Mouse (Mus musculus) heart, adult 2 months (tissue): ENCODE data around the gene Anp32e. TPM values are rescaled to one million over a fixed set of nuclear protein-coding genes. Genes with fewer than 3 reads are reported as not detected.

ENCODE experiments used
- DNase-seq, 2 experiments: peaks; one replicate each; pipeline ENCODE4 v3.0.0; 2021
- H3K27ac ChIP-seq: fragments of 200-600 bp; 2 replicates; pipeline ENCODE4 v1.8.1; 2022
- H3K27me3 ChIP-seq: fragments of 200-500 bp; 2 replicates; pipeline ENCODE4 v1.6.1; 2012; ENCODE audit warnings: mild to moderate bottlenecking, low read length, inconsistent platforms, mixed read lengths; ENCODE audit not compliant: control insufficient read depth, insufficient read depth
- H3K36me3 ChIP-seq: fragments of 200-500 bp; 2 replicates; pipeline ENCODE4 v1.6.1; 2012; ENCODE audit warnings: low read length, inconsistent platforms; ENCODE audit not compliant: control insufficient read depth, insufficient read depth
- H3K4me1 ChIP-seq: fragments of 200-500 bp; 2 replicates; pipeline ENCODE4 v1.6.1; 2011; ENCODE audit warnings: low read length; ENCODE audit not compliant: control insufficient read depth, insufficient read depth
- H3K4me3 ChIP-seq: fragments of 200-600 bp; 2 replicates; pipeline ENCODE4 v1.8.1; 2022
- H3K79me2 ChIP-seq: fragments of 200-500 bp; replicated peaks from 2 replicates; pipeline ENCODE4 v1.6.1; 2012; ENCODE audit warnings: mild to moderate bottlenecking, inconsistent platforms, low read length, moderate library complexity, mixed read lengths; ENCODE audit not compliant: control insufficient read depth, insufficient read depth
- H3K9ac ChIP-seq: fragments of 200-500 bp; 2 replicates; pipeline ENCODE4 v1.6.1; 2012; ENCODE audit warnings: low read depth, mild to moderate bottlenecking, control low read depth, inconsistent platforms, low read length, mixed read lengths
- CTCF ChIP-seq: fragments of 200-600 bp; IDR thresholded peaks from 2 replicates; pipeline ENCODE4 v1.8.1; 2022; ENCODE audit warnings: antibody characterized with exemption, mild to moderate bottlenecking, moderate library complexity
- EP300 ChIP-seq: fragments of 200-500 bp; IDR thresholded peaks from 2 replicates; pipeline ENCODE4 v1.6.1; 2011; ENCODE audit warnings: low read depth, low read length, control low read depth; ENCODE audit not compliant: insufficient read depth
- POLR2A ChIP-seq: fragments of 200-500 bp; IDR thresholded peaks from 2 replicates; pipeline ENCODE4 v1.6.1; 2011; ENCODE audit warnings: mild to moderate bottlenecking, low read depth, low read length, control low read depth; ENCODE audit not compliant: insufficient read depth
- WGBS: fragments of 180-500 bp; shearing (Covaris S2); methylation state at CpG from one replicate; pipeline ENCODE4 v1.1.7; 2018; 5-methylcytosine and 5-hydroxymethylcytosine counted together
- intact Hi-C: fragments of 180-260 bp; cut with DNase I; formaldehyde crosslinking; loops from one replicate; pipeline ENCODE4 v1.15.1; 2025
- polyA plus RNA-seq: library from polyadenylated mRNA; depleted of rRNA; stranded (reverse); fragments of >200 nt; gene quantifications from 2 replicates; pipeline ENCODE4 v1.2.3, GENCODE M21; 2012
- total RNA-seq, 2 experiments: library from RNA; stranded (reverse); gene quantifications; 2 replicates each; pipeline ENCODE4 v1.2.3; 2021

Gene Anp32e
- total and polyA plus RNA-seq, 3 experiments: 15.5 to 90.9 (median 83.0) TPM

DNA sequence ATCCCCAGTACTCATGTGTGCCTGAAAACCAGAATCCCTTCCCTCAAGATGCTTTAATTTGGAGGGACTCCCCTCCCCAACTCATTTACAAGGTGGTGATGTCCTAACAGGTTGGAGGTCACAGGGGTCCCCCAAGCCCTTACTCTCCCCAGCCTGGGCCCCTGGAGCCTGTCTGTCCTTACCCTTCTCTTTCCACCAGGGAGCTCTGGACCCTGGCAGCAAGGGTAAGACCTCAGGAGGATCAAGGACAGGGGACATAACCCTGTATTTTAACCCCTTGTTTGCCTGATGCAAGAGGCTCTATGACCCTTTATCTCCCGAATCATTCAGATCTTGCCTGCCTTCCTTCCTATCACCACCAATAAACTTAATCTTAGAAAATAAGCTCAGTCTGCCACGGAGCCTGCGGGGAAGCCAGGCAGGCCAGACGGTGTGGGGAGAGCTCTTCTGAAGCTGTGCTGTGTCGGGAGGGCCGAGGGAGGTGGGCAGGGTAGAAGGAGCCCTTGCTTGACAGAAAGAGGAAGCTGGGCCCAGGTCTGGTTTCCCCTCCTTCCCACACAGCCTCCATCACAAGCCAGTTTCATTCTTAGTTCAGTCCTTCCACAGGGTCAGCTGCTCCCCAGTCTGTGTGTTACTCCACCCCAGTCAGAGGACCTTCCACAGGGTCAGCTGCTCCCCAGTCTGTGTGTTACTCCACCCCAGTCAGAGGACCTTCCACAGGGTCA lies 58.5 kb downstream of the Anp32e start:
- Histone ChIP-seq H3K36me3 (peaks cover 12% of the 10 kb centered on the region), H3K9ac (no peak overlapping the region), H3K4me1 (peaks cover 30% of the 10 kb centered on the region), H3K27ac (peak overlapping the region; percentile 64), H3K27me3 (no peaks in the 10 kb centered on the region), H3K79me2 (no peaks in the 10 kb centered on the region), H3K4me3 (no peak overlapping the region)
- peak in 1 of 2 experiments; percentile 59 for DNase-seq
- 58% methylated on average over 6 of the region's 6 CpGs for WGBS
- TF ChIP-seq EP300 (no peak), CTCF (0 out of 2 replicates have a peak, but pooled peaks have one; percentile 0), POLR2A (0 out of 2 replicates have a peak, but pooled peaks have one; percentile 9)
- intact Hi-C loops: no loop called here

DNA sequence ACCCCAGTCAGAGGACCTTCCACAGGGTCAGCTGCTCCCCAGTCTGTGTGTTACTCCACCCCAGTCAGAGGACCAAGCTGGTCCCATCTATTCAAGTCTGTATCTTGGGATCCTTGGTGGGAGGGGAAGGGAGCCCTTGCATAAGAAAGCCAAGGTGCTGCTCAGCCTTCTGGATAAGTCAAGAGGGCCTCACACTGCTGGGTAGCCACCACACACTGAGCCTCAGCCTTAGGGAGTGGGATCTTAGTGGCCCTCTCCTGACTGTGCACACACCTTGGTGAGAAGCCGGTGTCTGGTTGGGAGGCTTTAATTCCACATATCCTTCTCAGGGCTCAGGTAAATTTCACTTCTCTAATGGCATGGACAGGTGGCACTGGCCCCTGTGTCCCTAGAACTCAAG lies 59.1 kb downstream of the Anp32e start:
- no peak for TF ChIP-seq POLR2A
- no peak for TF ChIP-seq CTCF
- TF ChIP-seq EP300: no peak
- Histone ChIP-seq H3K9ac (no peak overlapping the region), H3K79me2 (no peaks in the 10 kb centered on the region), H3K4me3 (no peak overlapping the region), H3K27ac (no peak overlapping the region), H3K36me3 (peaks cover 12% of the 10 kb centered on the region), H3K4me1 (peaks cover 32% of the 10 kb centered on the region), H3K27me3 (no peaks in the 10 kb centered on the region)
- intact Hi-C loops: no loop called here
- DNase-seq: no peak
- WGBS: 95% methylated on average over 1 of the region's 1 CpGs

GRCm38 (mm10) chr3:95988969-95989368 lies 59.9 kb downstream of the Anp32e start:
- Histone ChIP-seq H3K36me3 (peaks cover 12% of the 10 kb centered on the region), H3K9ac (peak overlapping the region; percentile 18), H3K4me1 (peaks cover 37% of the 10 kb centered on the region), H3K27me3 (no peaks in the 10 kb centered on the region), H3K79me2 (no peaks in the 10 kb centered on the region), H3K4me3 (no peak overlapping the region), H3K27ac (peak overlapping the region; percentile 13; the same call in 1 of the 2 replicates)
- 19% methylated on average over 10 of the region's 10 CpGs for WGBS
- DNase-seq: no peak
- intact Hi-C loops: no loop called here
- no peak for TF ChIP-seq POLR2A
- no peak for TF ChIP-seq CTCF
- TF ChIP-seq EP300: no peak

DNA sequence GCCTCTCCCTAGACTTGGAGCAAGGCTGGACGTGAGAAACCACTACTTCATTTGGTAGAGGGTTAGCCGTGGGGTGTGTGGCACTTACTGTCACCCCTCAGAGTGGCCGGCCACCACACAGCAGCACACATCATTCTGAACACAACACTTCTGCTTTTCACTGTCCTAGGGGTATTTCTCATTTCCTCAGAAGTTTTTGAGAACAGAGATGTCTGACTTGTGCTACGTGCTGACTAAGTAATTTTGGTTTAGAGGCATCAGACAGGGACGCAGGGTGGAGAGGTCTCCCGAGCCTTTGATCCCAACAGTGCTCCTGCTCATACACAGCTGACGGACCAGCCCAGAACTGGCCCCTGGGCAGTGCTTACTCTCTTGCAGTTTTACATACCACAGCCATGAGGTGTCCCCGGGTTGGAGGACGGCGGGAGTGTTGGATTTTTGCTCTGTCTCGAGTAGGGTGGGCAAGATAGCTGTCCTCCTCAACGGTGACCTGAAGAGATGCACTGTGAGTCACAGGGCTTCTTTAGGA lies 61.4 kb downstream of the Anp32e start:
- 62% methylated on average over 12 of the region's 12 CpGs for WGBS
- no peak overlapping the region for H3K4me3 ChIP-seq
- no peak for TF ChIP-seq CTCF
- TF ChIP-seq POLR2A: 0 out of 2 replicates have a peak, but pooled peaks have one; percentile 17
- H3K27ac ChIP-seq: peak overlapping the region; percentile 56
- H3K27me3 ChIP-seq: no peaks in the 10 kb centered on the region
- H3K79me2 ChIP-seq: no peaks in the 10 kb centered on the region
- intact Hi-C loops: loop anchor here (10.0 kb wide), 1 partner anchor 564 kb away; the partner anchor contains the start of gene Txnip
- peak in 1 of 2 experiments; percentile 42 for DNase-seq
- H3K9ac ChIP-seq: no peak overlapping the region
- peaks cover 12% of the 10 kb centered on the region for H3K36me3 ChIP-seq
- H3K4me1 ChIP-seq: peaks cover 32% of the 10 kb centered on the region

DNA sequence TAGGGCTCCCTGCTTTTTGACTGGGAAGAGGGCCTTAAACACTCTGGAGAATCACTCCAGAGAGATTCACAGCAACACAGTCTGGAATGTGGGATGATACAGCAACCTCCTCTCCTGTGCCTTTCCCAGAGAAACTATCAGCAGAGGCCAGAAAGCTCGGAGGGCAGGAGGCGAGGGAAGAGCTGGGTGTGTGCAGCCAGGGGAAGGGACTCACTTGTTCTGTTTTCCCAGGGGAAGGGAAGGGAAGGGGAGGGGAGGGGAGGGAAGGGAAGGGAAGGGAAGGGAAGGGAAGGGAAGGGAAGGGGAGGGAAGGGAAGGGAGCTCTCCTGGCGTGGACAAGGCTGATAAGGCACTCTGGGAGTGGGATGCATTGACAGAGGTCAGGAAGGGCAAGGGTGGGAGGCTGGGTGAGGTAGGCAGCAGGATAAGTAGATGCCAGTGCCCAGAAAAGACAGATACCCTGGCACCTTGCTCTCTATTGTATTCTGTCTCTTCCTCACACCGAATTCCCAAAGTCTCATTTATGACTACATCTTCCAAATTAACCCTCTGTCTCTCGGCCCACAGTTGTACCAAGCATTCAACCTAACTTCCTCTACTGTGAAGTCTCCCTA lies 64.1 kb downstream of the Anp32e start:
- Histone ChIP-seq H3K27me3 (no peaks in the 10 kb centered on the region), H3K4me1 (peaks cover 24% of the 10 kb centered on the region), H3K4me3 (peak overlapping the region; percentile 67), H3K9ac (peak overlapping the region; percentile 87), H3K36me3 (peaks cover 12% of the 10 kb centered on the region), H3K79me2 (no peaks in the 10 kb centered on the region), H3K27ac (peak overlapping the region; percentile 90)
- TF ChIP-seq CTCF (no peak), POLR2A (peak; percentile 65; the same call in 1 of the 2 replicates), EP300 (peak; percentile 76; the same call in 1 of the 2 replicates)
- intact Hi-C loops: loop anchor here (10.0 kb wide), 1 partner anchor 562 kb away; the partner anchor contains the start of gene Txnip
- DNase-seq: peak in 1 of 2 experiments; percentile 58
- 10% methylated on average over 5 of the region's 5 CpGs for WGBS
